Mouse (Mus musculus) Patski (cell line): ENCODE measurements around the gene Ctu1. TPM values are rescaled to one million over a fixed set of nuclear protein-coding genes. Genes with fewer than 3 reads are reported as not detected.
"Not testable (repeated sequence)": the region's sequence is repeated elsewhere in the genome, so short reads cannot be mapped to it uniquely, and the experiment has no call there.

Experiments
- ATAC-seq: fragments of 100-300 bp; one replicate; pipeline ENCODE4 v1.8.0; 2021
- CTCF ChIA-PET: fragments of 350-600 bp; sonication (Branson Sonifier 250); formaldehyde crosslinking; loops from one replicate; lab custom pipeline; 2022; ENCODE audit warnings: inconsistent platforms; lab: Charles Lee
- POLR2A ChIA-PET: fragments of 350-600 bp; sonication (Branson Sonifier 250); formaldehyde crosslinking; loops from one replicate; lab custom pipeline; 2022; ENCODE audit warnings: antibody characterized with exemption, inconsistent platforms; lab: Charles Lee
- DNase-seq: peaks from one replicate; pipeline ENCODE4 v3.0.0-alpha.2; 2011; ENCODE audit warnings: low read depth, low spot score
- H3K27me3 ChIP-seq: fragments of 371-371 bp; one replicate; pipeline ENCODE4 v1.5.1; 2021
- CTCF ChIP-seq: fragments of 100-300 bp; IDR thresholded peaks from one replicate; pipeline ENCODE4 v1.5.1; 2021
- in situ Hi-C: fragments of 300-500 bp; cut with MboI; formaldehyde crosslinking; loops from 3 replicates; pipeline ENCODE4 v1.11.1; 2018; ENCODE audit warnings: low pct_unique_long_range_greater_than_20kb, mixed read lengths
- polyA plus RNA-seq: library from polyadenylated mRNA; unstranded; gene quantifications from one replicate; pipeline ENCODE4 v1.2.3, GENCODE M21; 2021

Ctu1 gene
- polyA plus RNA-seq, 1 experiment from 2014 or later = 10.0 TPM

DNA sequence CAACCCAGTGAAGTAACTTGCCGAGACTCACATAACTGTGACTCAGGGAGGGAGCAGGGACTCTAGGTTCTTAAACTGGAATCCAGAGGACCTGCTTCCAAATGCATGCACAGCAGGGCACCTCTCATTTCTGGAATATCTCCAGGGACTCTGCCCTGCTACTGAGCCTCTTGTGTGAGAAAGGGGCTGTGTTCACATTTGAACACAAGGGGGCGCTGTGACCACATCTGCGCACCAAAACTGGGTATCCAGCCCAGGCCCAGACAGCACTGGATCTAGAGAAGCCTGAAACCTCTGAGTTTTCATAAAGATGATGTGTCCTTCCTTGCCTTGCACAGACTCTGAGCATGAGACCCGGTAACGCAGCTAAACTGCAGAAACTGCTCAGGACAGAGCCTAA, 9.1 kb downstream of the Ctu1 start:
- CTCF ChIA-PET = interaction anchor here (1.0 to 1.5 kb wide), 4 partner anchors 10 to 214 kb away, joined by 3 to 5 read pairs (median 3); no protein-coding TSS in a partner anchor
- peak; percentile 83 for TF ChIP-seq CTCF
- in situ Hi-C loops = loop anchor here (5.0 kb wide), 1 partner anchor 211 kb away; no protein-coding TSS in a partner anchor

DNA sequence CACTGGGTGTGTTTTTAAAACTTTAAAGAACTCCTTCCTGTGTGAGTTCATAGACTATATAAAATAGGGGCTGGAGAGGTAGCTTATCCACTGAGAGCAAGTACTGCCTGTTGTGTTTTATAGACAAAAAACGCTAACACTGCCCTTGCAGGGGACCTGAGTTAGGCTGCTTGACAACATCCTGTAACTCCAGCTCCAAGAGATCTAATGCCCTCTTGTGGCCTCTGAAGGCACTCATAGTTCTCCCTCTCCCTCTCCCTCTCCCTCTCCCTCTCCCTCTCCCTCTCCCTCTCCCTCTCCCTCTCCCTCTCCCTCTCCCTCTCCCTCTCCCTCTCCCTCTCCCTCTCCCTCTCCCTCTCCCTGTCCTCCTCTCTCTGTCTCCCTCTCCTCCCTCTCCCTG, 10.7 kb downstream of the Ctu1 start:
- CTCF ChIA-PET = interaction anchor here (0.6 kb wide), 1 partner anchor 25 kb away, joined by 3 read pairs; no protein-coding TSS in a partner anchor
- in situ Hi-C loops = loop anchor here (5.0 kb wide), 1 partner anchor 210 kb away; no protein-coding TSS in a partner anchor
- TF ChIP-seq CTCF = peak; percentile 18
- ATAC-seq, DNase-seq, POLR2A ChIA-PET, H3K27me3 ChIP-seq: not testable (repeated sequence)

More for the DNA sequence above, 9.1 kb downstream of the Ctu1 start:
- ATAC-seq (peak; percentile 83), DNase-seq (no peak)
- POLR2A ChIA-PET = interaction anchor here (0.6 kb wide), 1 partner anchor 26 kb away, joined by 3 read pairs; no protein-coding TSS in a partner anchor
- H3K27me3 ChIP-seq = no peaks in the 10 kb centered on the region

DNA sequence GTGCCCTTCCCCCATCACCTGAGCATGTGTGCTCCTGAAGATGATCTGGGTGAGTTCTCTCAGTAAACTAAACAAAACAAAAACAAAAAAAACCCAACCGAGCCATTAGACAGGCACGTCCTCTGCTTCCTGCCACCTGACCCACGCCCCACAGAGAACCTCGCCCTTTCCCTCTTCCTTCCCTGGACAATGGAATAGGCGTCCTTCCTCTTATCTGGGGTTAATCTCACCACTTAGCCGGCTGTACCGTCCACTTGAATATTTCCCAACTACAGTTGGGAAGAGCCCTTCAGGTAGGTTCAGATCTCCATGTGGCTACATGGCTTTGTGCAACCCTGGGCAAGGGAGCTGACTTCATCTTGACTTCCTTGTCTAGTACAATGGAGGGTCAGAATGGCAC, 13.3 kb downstream of the Ctu1 start:
- in situ Hi-C loops = no loop called here
- no peak for DNase-seq

DNA sequence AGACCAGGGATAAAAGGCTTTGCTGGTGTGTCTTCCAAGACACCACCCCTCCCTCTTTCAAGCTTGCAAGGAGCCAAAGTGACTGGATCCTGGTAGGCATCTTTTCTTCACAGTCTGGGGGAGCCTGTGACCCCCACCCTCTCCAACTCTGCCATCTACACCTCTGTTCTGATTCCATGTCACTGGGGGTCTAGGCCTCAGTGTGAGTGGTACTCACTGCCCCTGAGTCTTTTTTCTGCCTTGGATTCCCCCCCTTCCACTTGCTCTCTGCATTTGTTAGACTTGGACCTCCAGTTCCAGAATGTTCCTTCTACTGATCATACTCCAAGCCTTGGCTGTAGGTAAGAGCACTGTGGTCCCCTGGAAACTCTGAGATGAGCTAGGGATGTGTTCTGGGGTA, 18.3 kb downstream of the Ctu1 start, which contains the start of gene Klk14:
TSS of gene Klk14 (plus strand) at position 301 of the 400 bp plus-strand sequence.
- DNase-seq (no peak), ATAC-seq (no peak)
- ChIA-PET CTCF (no interaction called here), POLR2A (no interaction called here)
- peaks cover 4% of the 10 kb centered on the region for H3K27me3 ChIP-seq
- in situ Hi-C loops = no loop called here
- TF ChIP-seq CTCF = no peak

More for the DNA sequence above, 13.3 kb downstream of the Ctu1 start:
- POLR2A ChIA-PET = no interaction called here
- CTCF ChIA-PET = no interaction called here
- H3K27me3 ChIP-seq = no peaks in the 10 kb centered on the region
- ATAC-seq = no peak
- no peak for TF ChIP-seq CTCF

DNA sequence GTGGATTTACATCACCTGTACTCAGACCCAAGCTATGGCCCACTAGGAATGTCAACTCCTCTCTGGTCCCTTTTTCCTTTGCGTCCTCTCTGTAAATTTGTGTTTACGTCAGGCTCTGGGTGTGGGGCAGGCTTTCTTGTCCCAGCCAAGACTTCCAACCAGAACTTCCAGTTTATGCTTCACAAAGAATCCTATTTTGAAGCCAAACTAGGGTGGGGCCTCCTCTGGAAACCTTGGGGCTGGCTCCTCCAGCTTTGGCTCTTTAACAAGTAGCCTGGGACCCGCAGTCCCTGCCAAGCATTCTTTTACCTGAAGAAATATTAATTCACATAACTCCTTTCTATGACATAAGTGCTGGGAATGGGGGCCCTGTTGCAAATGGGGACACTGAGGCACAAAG, 38.2 kb downstream of the Ctu1 start:
- in situ Hi-C loops = no loop called here
- no peak for ATAC-seq
- ChIA-PET CTCF (no interaction called here), POLR2A (no interaction called here)
- H3K27me3 ChIP-seq = peaks cover 12% of the 10 kb centered on the region
- no peak for TF ChIP-seq CTCF
- no peak for DNase-seq

DNA sequence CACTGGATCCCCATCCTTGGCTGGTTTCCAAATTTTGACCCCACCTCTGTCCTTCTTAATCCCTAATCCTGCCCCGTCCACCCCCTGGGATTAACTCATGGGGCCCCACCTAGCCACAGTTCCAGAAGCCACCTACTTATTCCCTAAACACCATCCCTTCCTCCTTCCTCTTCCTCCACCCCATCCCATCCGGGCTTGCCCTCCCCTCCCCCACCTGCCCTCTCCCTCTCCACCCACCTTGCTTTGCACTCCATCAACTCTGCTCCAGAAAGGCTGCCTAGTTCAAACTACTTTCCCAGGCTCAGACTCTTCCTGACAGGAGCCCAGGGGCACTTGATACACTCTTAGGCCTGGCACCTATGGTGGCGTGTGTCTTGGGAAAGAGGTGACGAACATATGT, 40.5 kb downstream of the Ctu1 start, which contains the start of gene Klk13:
TSS of gene Klk13 (plus strand) at position 301 of the 400 bp plus-strand sequence.
- no peak for TF ChIP-seq CTCF
- POLR2A ChIA-PET = no interaction called here
- no peak for ATAC-seq
- DNase-seq = no peak
- CTCF ChIA-PET = no interaction called here
- in situ Hi-C loops = no loop called here
- peaks cover 18% of the 10 kb centered on the region for H3K27me3 ChIP-seq

DNA sequence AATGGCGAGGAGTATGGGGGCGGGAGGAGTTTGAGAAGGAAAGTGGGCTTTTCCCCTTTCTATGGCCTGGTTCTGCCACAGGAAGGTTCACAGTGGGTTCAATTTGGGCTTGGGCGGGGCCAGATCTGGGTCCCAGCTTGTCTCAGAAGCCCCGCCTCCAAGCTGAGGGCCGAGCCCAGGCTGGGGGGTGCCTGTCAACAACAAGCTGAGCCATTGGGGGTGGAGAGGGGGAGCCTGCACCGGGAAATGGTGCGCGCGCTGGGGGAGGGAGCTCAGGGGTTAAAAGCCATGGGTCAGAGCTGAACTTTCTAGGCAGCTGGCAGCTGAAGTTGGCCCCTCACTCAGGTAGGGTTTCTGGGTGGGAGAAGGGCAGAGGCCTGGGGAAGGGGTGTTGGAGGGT, 41.1 kb downstream of the Ctu1 start:
- ChIA-PET POLR2A (no interaction called here), CTCF (no interaction called here)
- DNase-seq (no peak), ATAC-seq (no peak)
- in situ Hi-C loops = no loop called here
- H3K27me3 ChIP-seq = peaks cover 19% of the 10 kb centered on the region
- TF ChIP-seq CTCF = no peak

DNA sequence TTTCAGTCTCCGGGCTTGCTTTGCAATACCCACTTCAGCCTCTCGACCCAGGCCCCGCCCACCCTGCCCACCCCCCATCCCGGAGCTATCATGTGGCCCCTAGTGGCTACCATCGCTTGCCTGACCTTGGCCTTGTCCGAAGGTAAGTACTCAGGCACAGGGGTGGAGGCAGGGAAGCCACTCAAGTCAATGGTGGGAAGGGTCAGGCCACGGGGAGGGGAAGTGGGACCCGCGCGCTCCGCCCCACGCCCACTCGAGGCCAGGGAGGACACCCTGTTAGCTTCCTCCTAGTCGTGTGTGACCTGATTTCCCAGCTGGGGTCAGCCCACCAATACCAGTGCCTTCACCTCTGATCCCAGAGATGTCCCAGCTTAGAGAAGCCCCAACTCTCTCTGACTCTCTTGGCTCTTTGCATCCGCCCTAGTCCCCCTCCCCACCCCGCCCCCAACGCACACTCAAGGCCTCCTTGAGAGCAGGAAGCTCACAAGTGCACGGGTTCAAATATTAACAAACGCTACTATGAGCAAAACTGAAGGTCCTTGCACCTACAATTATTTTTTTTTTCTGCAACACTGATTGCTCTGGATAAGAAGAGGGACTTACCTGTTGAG, 42.0 kb downstream of the Ctu1 start:
- H3K27me3 ChIP-seq = peaks cover 19% of the 10 kb centered on the region
- in situ Hi-C loops = no loop called here
- ChIA-PET POLR2A (interaction anchor here (0.5 to 0.6 kb wide), 2 partner anchors 9 to 181 kb away, joined by 3 to 5 read pairs; no protein-coding TSS in a partner anchor), CTCF (no interaction called here)
- ATAC-seq = no peak
- no peak for DNase-seq
- no peak for TF ChIP-seq CTCF

Other genes with a start within 250 kb of the Ctu1 start
- gene Lim2, start 244.3 kb upstream of the Ctu1 start, polyA plus RNA-seq = not detected
- gene Nkg7, start 234.9 kb upstream of the Ctu1 start, polyA plus RNA-seq = 0.23 TPM
- not detected for gene Cldnd2, start 231.2 kb upstream of the Ctu1 start, polyA plus RNA-seq
- gene Etfb, start 227.9 kb upstream of the Ctu1 start, polyA plus RNA-seq = 214 TPM
- 0.50 TPM for gene Gm45233, start 227.9 kb upstream of the Ctu1 start, polyA plus RNA-seq
- 4.0 TPM for gene Vsig10l, start 208.9 kb upstream of the Ctu1 start, polyA plus RNA-seq
- 5.7 TPM for gene Iglon5, start 181.9 kb upstream of the Ctu1 start, polyA plus RNA-seq
- gene 4931406B18Rik, start 166.1 kb upstream of the Ctu1 start, polyA plus RNA-seq = not detected
- 0.06 TPM for gene Cd33, start 127.6 kb upstream of the Ctu1 start, polyA plus RNA-seq
- gene Zfp658, start 109.8 kb upstream of the Ctu1 start, polyA plus RNA-seq = 3.2 TPM
- gene Zfp719, start 92.4 kb upstream of the Ctu1 start, polyA plus RNA-seq = 8.7 TPM
- 1.1 TPM for gene Zfp819, start 64.8 kb upstream of the Ctu1 start, polyA plus RNA-seq
- 0.06 TPM for gene Ceacam18, start 37.3 kb upstream of the Ctu1 start, polyA plus RNA-seq
- 0.17 TPM for gene Siglece, start 11.9 kb upstream of the Ctu1 start, polyA plus RNA-seq
- not detected for gene Klk14, start 18.4 kb downstream of the Ctu1 start, polyA plus RNA-seq
- gene Klk13, start 40.6 kb downstream of the Ctu1 start, polyA plus RNA-seq = not detected
- gene Klk12, start 96.9 kb downstream of the Ctu1 start, polyA plus RNA-seq = not detected
- not detected for gene Klk11, start 102.6 kb downstream of the Ctu1 start, polyA plus RNA-seq
- not detected for gene Klk10, start 109.0 kb downstream of the Ctu1 start, polyA plus RNA-seq
- not detected for gene Klk9, start 119.9 kb downstream of the Ctu1 start, polyA plus RNA-seq
- not detected for gene Klk8, start 125.6 kb downstream of the Ctu1 start, polyA plus RNA-seq
- gene Klk7, start 139.3 kb downstream of the Ctu1 start, polyA plus RNA-seq = not detected
- not detected for gene Klk6, start 152.5 kb downstream of the Ctu1 start, polyA plus RNA-seq
- gene Klk5, start 170.0 kb downstream of the Ctu1 start, polyA plus RNA-seq = not detected
- not detected for gene Klk4, start 209.1 kb downstream of the Ctu1 start, polyA plus RNA-seq